Mouse (Mus musculus): ENCODE data around the gene Cd44.

- no peak for TF ChIP-seq CTCF (IDR thresholded peaks at IDR 0.05; ENCODE audit: low read depth)
- TF ChIP-seq EP300 (IDR thresholded peaks at IDR 0.05; ENCODE audit: low read depth): no peak
Measured at GRCm38 (mm10) chr2:102868444-102868843, 33.0 kb downstream of the Cd44 start.

Data from liver, postnatal 0 days (tissue).